Mouse (Mus musculus) lung, postnatal 0 days (tissue): Measurements from ENCODE around the gene Slmap.
"Not testable (repeated sequence)": the region's sequence is repeated elsewhere in the genome, so short reads cannot be mapped to it uniquely, and the experiment has no call there.

ENCODE experiments used
- CTCF ChIP-seq: IDR thresholded peaks from 2 replicates; pipeline ENCODE4 v1.5.1; 2016; ENCODE audit warnings: antibody characterized with exemption, mild to moderate bottlenecking
- EP300 ChIP-seq: IDR thresholded peaks from 2 replicates; pipeline ENCODE4 v1.6.1; 2016; ENCODE audit warnings: antibody characterized with exemption, mild to moderate bottlenecking, control low read depth

DNA sequence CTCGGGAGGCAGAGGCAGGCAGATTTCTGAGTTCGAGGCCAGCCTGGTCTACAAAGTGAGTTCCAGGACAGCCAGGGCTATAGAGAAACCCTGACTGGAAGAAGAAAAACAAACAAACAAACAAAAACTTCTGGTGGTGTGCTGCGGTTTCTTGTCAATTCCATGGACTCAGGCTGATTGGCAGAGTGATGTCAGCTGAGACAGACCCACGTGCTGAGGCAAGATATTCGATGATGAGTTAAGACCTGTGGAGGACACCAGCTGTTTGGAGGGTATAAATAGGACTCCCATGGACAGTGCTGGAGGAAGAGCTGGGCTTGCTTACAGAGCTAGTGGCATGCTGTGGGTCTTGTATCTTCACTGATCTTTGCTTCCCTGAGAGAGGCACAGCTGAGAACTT lies 38.8 kb upstream of the Slmap start, which contains the start of gene Dennd6a:
- not testable (repeated sequence) for TF ChIP-seq EP300, CTCF
